Comparison of ENCODE assay signal across 17 mouse cellular contexts in the genomic region with DNA sequence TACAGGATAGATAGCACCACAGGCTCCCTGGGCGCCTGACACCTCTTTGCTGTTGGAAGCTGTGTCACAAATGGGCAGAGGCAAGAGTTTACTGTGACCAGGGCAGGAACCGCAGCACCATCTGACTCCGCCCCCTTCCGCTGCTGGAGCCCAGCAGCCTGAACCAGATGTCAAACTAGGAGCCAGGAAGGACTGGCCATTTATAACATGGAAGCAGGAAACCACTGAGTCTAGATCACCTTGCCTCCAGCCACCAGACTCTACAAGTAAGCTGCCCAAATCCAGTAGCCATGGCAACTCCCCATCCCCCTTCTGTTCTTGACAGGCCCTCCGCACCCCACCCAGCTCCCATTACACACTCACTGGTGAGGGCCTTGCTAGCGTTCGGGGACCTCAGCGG. TPM values are rescaled to one million over a fixed set of nuclear protein-coding genes. Genes with fewer than 3 reads are reported as not detected.
DNase-seq lines count a peak whose midpoint lies in the region; ATAC-seq and TF ChIP-seq lines count a peak whose summit lies in the region.
"Had no signal": no experiment of that assay in that cellular context is flagged by ENCODE, and none has a peak within 500 bp of the region (broad histone marks: within the 10 kb centered on the region; RNA-seq: fewer than 3 reads in every experiment).

No protein-coding gene starts in this region.

- WGBS in forebrain, embryonic 10.5 days: 78% methylated on average over 8 of the region's 8 CpGs
- WGBS in forebrain, embryonic 12.5 days: 72% methylated on average over 8 of the region's 8 CpGs
- 27% methylated on average over 8 of the region's 8 CpGs for WGBS in liver, embryonic 12.5 days (ENCODE audit: insufficient replicate concordance)

- peaks cover 4% of the 10 kb centered on the region; the same call in 1 of the 2 replicates for H3K9me3 ChIP-seq in forebrain, embryonic 10.5 days
- peaks cover 3% of the 10 kb centered on the region; the same call in 1 of the 2 replicates for H3K9me3 ChIP-seq in forebrain, embryonic 12.5 days
- H3K9me3 ChIP-seq in liver, embryonic 12.5 days (replicated peaks): no peaks in the 10 kb centered on the region

- TF ChIP-seq CTCF in gastrocnemius, adult 2 months (IDR thresholded peaks at IDR 0.05): no peak

- peaks cover 19% of the 10 kb centered on the region for H3K4me1 ChIP-seq in forebrain, embryonic 10.5 days
- peaks cover 14% of the 10 kb centered on the region for H3K4me1 ChIP-seq in forebrain, embryonic 12.5 days
- peaks cover 8% of the 10 kb centered on the region; the same call in 1 of the 2 replicates for H3K4me1 ChIP-seq in liver, embryonic 12.5 days

- peak; percentile 26 for DNase-seq in forebrain, embryonic 10.5 days (ENCODE audit: extremely low spot score, low spot score)
- DNase-seq in B cell, adult 2 months: peak; percentile 33 to 38
- peak; percentile 40 for DNase-seq in embryo, embryonic 11 days
- DNase-seq in ovary, postnatal 14 days (ENCODE audit: low spot score): no peak
- DNase-seq in layer of hippocampus, adult 9-10 months (ENCODE audit: low spot score): no peak
- no peak for DNase-seq in gastrocnemius, adult 2 months
- DNase-seq: adrenal gland, postnatal 10 days; heart, adult 18-20 months; heart, postnatal 4 days; layer of hippocampus, adult 9-11 months; retina, postnatal 1 day; thymus, adult 2 months had no signal

- peaks cover 30% of the 10 kb centered on the region for H3K27me3 ChIP-seq in forebrain, embryonic 10.5 days (ENCODE audit: poor library complexity, severe bottlenecking)
- peaks cover 4% of the 10 kb centered on the region; the same call in 1 of the 2 replicates for H3K27me3 ChIP-seq in forebrain, embryonic 12.5 days
- no peaks in the 10 kb centered on the region for H3K27me3 ChIP-seq in liver, embryonic 12.5 days (replicated peaks)
- H3K27me3 ChIP-seq: Patski had no signal

- no peak overlapping the region for H3K27ac ChIP-seq in forebrain, embryonic 10.5 days
- H3K27ac ChIP-seq in forebrain, embryonic 12.5 days: no peak overlapping the region
- no peak overlapping the region for H3K27ac ChIP-seq in liver, embryonic 12.5 days
- no peak overlapping the region for H3K27ac ChIP-seq in gastrocnemius, adult 2 months

- H3K9ac ChIP-seq in forebrain, embryonic 12.5 days: no peak overlapping the region
- H3K9ac ChIP-seq in liver, embryonic 12.5 days: no peak overlapping the region

- no peaks in the 10 kb centered on the region for H3K36me3 ChIP-seq in forebrain, embryonic 10.5 days (replicated peaks)
- H3K36me3 ChIP-seq in forebrain, embryonic 12.5 days (replicated peaks): no peaks in the 10 kb centered on the region
- H3K36me3 ChIP-seq in liver, embryonic 12.5 days: no peaks in the 10 kb centered on the region

- no peak overlapping the region for H3K4me2 ChIP-seq in forebrain, embryonic 12.5 days
- H3K4me2 ChIP-seq in liver, embryonic 12.5 days: no peak overlapping the region

- no peak for ATAC-seq in forebrain, embryonic 12.5 days (ENCODE audit: low FRiP score)
- 0 out of 2 replicates have a peak, but pooled peaks have one; percentile 18 for ATAC-seq in liver, embryonic 12.5 days
- ATAC-seq: intestine, postnatal 0 days; Patski had no signal

- H3K4me3 ChIP-seq in forebrain, embryonic 10.5 days: no peak overlapping the region
- H3K4me3 ChIP-seq in forebrain, embryonic 12.5 days (replicated peaks): no peak overlapping the region
- no peak overlapping the region for H3K4me3 ChIP-seq in liver, embryonic 12.5 days
- no peak overlapping the region for H3K4me3 ChIP-seq in gastrocnemius, adult 2 months

- intact Hi-C loops in gastrocnemius, adult 2 months (cut with DNase I): no loop called here

RNA-seq across cellular contexts. Expression of a gene that starts 50.3 kb away (rescaled TPM):
- polyA plus RNA-seq in forebrain, embryonic 10.5 days (2016; fragmentation: Nextera tagmentation; extraction: Ambion mirVana): 1.4 and 1.5 TPM in 2 replicates
- 9.7 and 10.2 TPM in 2 replicates for polyA plus RNA-seq in forebrain, embryonic 12.5 days (2016; fragmentation: Nextera tagmentation; extraction: Ambion mirVana)
- 0.06 TPM in 1 of 2 replicates, not detected in the other for polyA plus RNA-seq in liver, embryonic 12.5 days (2016; fragmentation: Nextera tagmentation; extraction: Ambion mirVana)
- under 1 TPM in 1 of 2 experiments, not detected in 1; 0.03 TPM for total RNA-seq in gastrocnemius, adult 2 months (2021)
- polyA plus RNA-seq: Patski; spleen, adult 2 months; thymus, adult 2 months had no signal

Comparison
In these comparisons a context has a peak if more than half of its experiments do, and no peak if none do; other contexts are left out.
1. DNase-seq: peak in forebrain, embryonic 10.5 days (single experiment), B cell, adult 2 months (2 of 2) and embryo, embryonic 11 days (single experiment); none in ovary, postnatal 14 days (single experiment), layer of hippocampus, adult 9-10 months (single experiment) and gastrocnemius, adult 2 months (single experiment).